In genomic region chr11:69058729-69059356, GRCm38 (mm10) we compare ENCODE assay signal across 8 mouse cellular contexts. TPM values are rescaled to one million over a fixed set of nuclear protein-coding genes. Genes with fewer than 3 reads are reported as not detected.
DNase-seq lines count a peak whose midpoint lies in the region; ATAC-seq and TF ChIP-seq lines count a peak whose summit lies in the region.

No protein-coding gene starts in this region.

- H3K27ac ChIP-seq in left cerebral cortex, adult 2 months: peak overlapping the region; percentile 84
- H3K27ac ChIP-seq in embryonic facial prominence, embryonic 10.5 days (replicated peaks): peak overlapping the region; percentile 89
- H3K27ac ChIP-seq in hindbrain, embryonic 14.5 days: peak overlapping the region; percentile 91

- WGBS in embryonic facial prominence, embryonic 10.5 days: 2% methylated on average over 19 of the region's 19 CpGs
- 1% methylated on average over 19 of the region's 19 CpGs for WGBS in hindbrain, embryonic 14.5 days

- no peaks in the 10 kb centered on the region for H3K9me3 ChIP-seq in embryonic facial prominence, embryonic 10.5 days
- H3K9me3 ChIP-seq in hindbrain, embryonic 14.5 days (ENCODE audit: control insufficient read depth, low read length): no peaks in the 10 kb centered on the region

- ATAC-seq in hindbrain, embryonic 14.5 days (ENCODE audit: low FRiP score): peak; percentile 14

- TF ChIP-seq POLR2A in myocyte (IDR thresholded peaks at IDR 0.05; ENCODE audit: insufficient read length, low read depth): no peak

- peaks cover 23% of the 10 kb centered on the region for H3K79me2 ChIP-seq in myocyte (ENCODE audit: control insufficient read depth, insufficient read depth)

- H3K4me1 ChIP-seq in embryonic facial prominence, embryonic 10.5 days: peaks cover 31% of the 10 kb centered on the region
- H3K4me1 ChIP-seq in hindbrain, embryonic 14.5 days (replicated peaks; ENCODE audit: control insufficient read depth, insufficient read depth, low read length): peaks cover 25% of the 10 kb centered on the region

- H3K27me3 ChIP-seq in embryonic facial prominence, embryonic 10.5 days (replicated peaks; ENCODE audit: low read depth, poor library complexity, severe bottlenecking): peaks cover 9% of the 10 kb centered on the region
- no peaks in the 10 kb centered on the region for H3K27me3 ChIP-seq in hindbrain, embryonic 14.5 days (ENCODE audit: control insufficient read depth, insufficient read depth, low read length)
- H3K27me3 ChIP-seq in myocyte (ENCODE audit: control insufficient read depth, insufficient read depth, insufficient read length): no peaks in the 10 kb centered on the region

- peak overlapping the region; percentile 85 for H3K9ac ChIP-seq in hindbrain, embryonic 14.5 days

- H3ac ChIP-seq in myocyte (ENCODE audit: control insufficient read depth, insufficient read length): peak overlapping the region; percentile 75

- peak overlapping the region; percentile 75 for H3K4me2 ChIP-seq in hindbrain, embryonic 14.5 days (replicated peaks)
- H3K4me2 ChIP-seq in myocyte (ENCODE audit: low read depth): peak overlapping the region; percentile 88

- peaks cover 9% of the 10 kb centered on the region for H3K36me3 ChIP-seq in embryonic facial prominence, embryonic 10.5 days (replicated peaks)
- no peaks in the 10 kb centered on the region for H3K36me3 ChIP-seq in hindbrain, embryonic 14.5 days (replicated peaks; ENCODE audit: control insufficient read depth, insufficient read depth)
- H3K36me3 ChIP-seq in myocyte (ENCODE audit: control insufficient read depth, insufficient read depth): no peaks in the 10 kb centered on the region

- no peak for DNase-seq in left cerebral cortex, adult 2 months (ENCODE audit: extremely low spot score in 1 of 2, low spot score in 2 of 2)
- DNase-seq in left cerebral cortex, adult 9 months (ENCODE audit: low spot score in 2 of 2): no peak
- DNase-seq in embryonic facial prominence, embryonic 10.5 days (ENCODE audit: low spot score): no peak
- no peak for DNase-seq in hindbrain, embryonic 14.5 days (ENCODE audit: low spot score)
- DNase-seq in adrenal gland, postnatal 4 days (ENCODE audit: low spot score in 2 of 2): no peak
- no peak for DNase-seq in embryo, embryonic 10.5 days (ENCODE audit: low spot score)
- DNase-seq in MN1 (ENCODE audit: low spot score): no peak

- H3K4me3 ChIP-seq in left cerebral cortex, adult 2 months: peak overlapping the region; percentile 71
- peak overlapping the region; percentile 90 for H3K4me3 ChIP-seq in embryonic facial prominence, embryonic 10.5 days
- peak overlapping the region; percentile 54 for H3K4me3 ChIP-seq in hindbrain, embryonic 14.5 days (replicated peaks; ENCODE audit: low read length)
- H3K4me3 ChIP-seq in myocyte: peak overlapping the region; percentile 66

- intact Hi-C loops in left cerebral cortex, adult 2 months (cut with DNase I): loop anchor here (1.0 kb wide), 1 partner anchor 17 kb away; no protein-coding TSS in a partner anchor

- TF ChIP-seq CTCF in left cerebral cortex, adult 2 months (IDR thresholded peaks at IDR 0.05): no peak

TF ChIP-seq in myocyte, 11 proteins besides CTCF, POLR2A, EP300 and RAD21:
- no peak for TF ChIP-seq POLR2AphosphoS2 (IDR thresholded peaks at IDR 0.05; ENCODE audit: insufficient read length, low read depth)
- TF ChIP-seq CEBPB (IDR thresholded peaks at IDR 0.05; ENCODE audit: insufficient read depth, poor library complexity, severe bottlenecking): no peak
- TF ChIP-seq SRF (IDR thresholded peaks at IDR 0.05; ENCODE audit: control insufficient read depth, insufficient read length, low read depth): no peak
- TF ChIP-seq MYOG (IDR thresholded peaks at IDR 0.05; ENCODE audit: control insufficient read depth in 1 of 3, insufficient read depth in 1 of 3, insufficient read length in 2 of 3, low read depth in 2 of 3): no peak
- no peak for TF ChIP-seq USF1 (IDR thresholded peaks at IDR 0.05; ENCODE audit: low read depth)
- no peak for TF ChIP-seq TCF3 (IDR thresholded peaks at IDR 0.05; ENCODE audit: insufficient read length, low read depth)
- TF ChIP-seq REST (IDR thresholded peaks at IDR 0.05; ENCODE audit: insufficient read depth, insufficient read length): no peak
- no peak for TF ChIP-seq E2F4 (IDR thresholded peaks at IDR 0.05; ENCODE audit: insufficient read depth)
- no peak for TF ChIP-seq MAX (IDR thresholded peaks at IDR 0.05; ENCODE audit: low read depth)
- no peak for TF ChIP-seq MYOD1 (IDR thresholded peaks at IDR 0.05; ENCODE audit: control insufficient read depth in 1 of 3, insufficient read length in 2 of 3, low read depth in 2 of 3)
- TF ChIP-seq TCF12 (IDR thresholded peaks at IDR 0.05; ENCODE audit: insufficient read depth, poor library complexity, severe bottlenecking): no peak

RNA-seq across cellular contexts. Expression of gene Borcs6, which starts 0.7 kb away (rescaled TPM):
- 10 to 100 TPM; 31.1 to 33.8 TPM for total RNA-seq in left cerebral cortex, adult 2 months (2021)
- polyA plus RNA-seq in embryonic facial prominence, embryonic 10.5 days (2016; fragmentation: Nextera tagmentation; extraction: Ambion mirVana): 5.3 and 5.9 TPM in 2 replicates
- 18.6 and 24.3 TPM in 2 replicates for polyA plus RNA-seq in hindbrain, embryonic 14.5 days (2014; fragmentation: Nextera tagmentation; extraction: Ambion mirVana)
- 27.2 TPM for polyA plus RNA-seq in myocyte (2012; fragmentation: generic; extraction: Trizol)
- total RNA-seq in adrenal gland, postnatal 4 days (2021): 10 to 100 TPM; 24.3 to 26.0 TPM

RNA-seq across cellular contexts. Expression of gene Tmem107, which starts 11.8 kb away (rescaled TPM):
- 10 to 100 TPM; 23.3 to 28.0 TPM for total RNA-seq in left cerebral cortex, adult 2 months (2021)
- polyA plus RNA-seq in embryonic facial prominence, embryonic 10.5 days (2016; fragmentation: Nextera tagmentation; extraction: Ambion mirVana): 41.0 and 44.5 TPM in 2 replicates
- 40.3 and 40.7 TPM in 2 replicates for polyA plus RNA-seq in hindbrain, embryonic 14.5 days (2014; fragmentation: Nextera tagmentation; extraction: Ambion mirVana)
- polyA plus RNA-seq in myocyte (2012; fragmentation: generic; extraction: Trizol): 29.5 TPM
- 10 to 100 TPM; 20.6 TPM for total RNA-seq in adrenal gland, postnatal 4 days (2021)

RNA-seq across cellular contexts. Expression of gene Aurkb, which starts 13.4 kb away (rescaled TPM):
- total RNA-seq in left cerebral cortex, adult 2 months (2021): under 1 TPM; 0.25 to 0.30 TPM
- polyA plus RNA-seq in embryonic facial prominence, embryonic 10.5 days (2016; fragmentation: Nextera tagmentation; extraction: Ambion mirVana): 215 and 218 TPM in 2 replicates
- 17.0 and 22.0 TPM in 2 replicates for polyA plus RNA-seq in hindbrain, embryonic 14.5 days (2014; fragmentation: Nextera tagmentation; extraction: Ambion mirVana)
- 28.2 TPM for polyA plus RNA-seq in myocyte (2012; fragmentation: generic; extraction: Trizol)
- total RNA-seq in adrenal gland, postnatal 4 days (2021): 10 to 100 TPM; 41.5 to 41.7 TPM

RNA-seq across cellular contexts. Expression of gene Vamp2, which starts 29.4 kb away (rescaled TPM):
- 1,000 to 10,000 TPM; 1,115 to 1,119 TPM for total RNA-seq in left cerebral cortex, adult 2 months (2021)
- polyA plus RNA-seq in embryonic facial prominence, embryonic 10.5 days (2016; fragmentation: Nextera tagmentation; extraction: Ambion mirVana): 60.9 and 70.0 TPM in 2 replicates
- polyA plus RNA-seq in hindbrain, embryonic 14.5 days (2014; fragmentation: Nextera tagmentation; extraction: Ambion mirVana): 324 and 368 TPM in 2 replicates
- 51.8 TPM for polyA plus RNA-seq in myocyte (2012; fragmentation: generic; extraction: Trizol)
- 100 to 1,000 TPM; 208 to 226 TPM for total RNA-seq in adrenal gland, postnatal 4 days (2021)

RNA-seq across cellular contexts. Expression of gene Per1, which starts 36.2 kb away (rescaled TPM):
- total RNA-seq in left cerebral cortex, adult 2 months (2021): 100 to 1,000 TPM; 114 to 185 TPM
- 6.1 and 7.3 TPM in 2 replicates for polyA plus RNA-seq in embryonic facial prominence, embryonic 10.5 days (2016; fragmentation: Nextera tagmentation; extraction: Ambion mirVana)
- polyA plus RNA-seq in hindbrain, embryonic 14.5 days (2014; fragmentation: Nextera tagmentation; extraction: Ambion mirVana): 9.6 and 10.1 TPM in 2 replicates
- 8.9 TPM for polyA plus RNA-seq in myocyte (2012; fragmentation: generic; extraction: Trizol)
- total RNA-seq in adrenal gland, postnatal 4 days (2021): 100 to 1,000 TPM in 1 of 2 experiments, 10 to 100 TPM in 1; 99.4 to 130 TPM
